Mouse (Mus musculus) stomach, embryonic 14.5 days (tissue): ENCODE data around the gene Adcy1. TPM values are rescaled to one million over a fixed set of nuclear protein-coding genes. Genes with fewer than 3 reads are reported as not detected.

ENCODE experiments used
- ATAC-seq: fragments of 200-750 bp; cut with Nextera tagmentation; 2 replicates; pipeline ENCODE4 v1.8.0; 2017; ENCODE audit warnings: low read depth, moderate TSS enrichment; ENCODE audit not compliant: insufficient number of reproducible peaks, insufficient read depth, low FRiP score
- H3K27ac ChIP-seq: fragments of 300-500 bp; sonication (generic); 2 replicates; pipeline ENCODE4 v1.5.1; 2014; ENCODE audit warnings: mild to moderate bottlenecking, low read length, moderate library complexity, mixed read lengths
- H3K27me3 ChIP-seq: fragments of 300-500 bp; sonication (generic); 2 replicates; pipeline ENCODE4 v1.6.1; 2014; ENCODE audit warnings: low read length, control low read depth, mixed read lengths; ENCODE audit not compliant: control insufficient read depth, insufficient read depth
- H3K36me3 ChIP-seq: fragments of 300-500 bp; sonication (generic); 2 replicates; pipeline ENCODE4 v1.6.1; 2014; ENCODE audit warnings: mild to moderate bottlenecking, control low read depth, low read length, moderate library complexity, mixed read lengths; ENCODE audit not compliant: control insufficient read depth, insufficient read depth
- H3K4me1 ChIP-seq: fragments of 300-500 bp; sonication (generic); 2 replicates; pipeline ENCODE4 v1.6.1; 2014; ENCODE audit warnings: low read length, control low read depth, mixed read lengths; ENCODE audit not compliant: control insufficient read depth, insufficient read depth
- H3K4me2 ChIP-seq: fragments of 300-500 bp; sonication (generic); replicated peaks from 2 replicates; pipeline ENCODE4 v1.6.1; 2014; ENCODE audit warnings: low read depth, low read length, control low read depth
- H3K4me3 ChIP-seq: fragments of 300-500 bp; sonication (generic); 2 replicates; pipeline ENCODE4 v1.5.1; 2014; ENCODE audit warnings: low read depth, low read length, control low read depth
- H3K9ac ChIP-seq: fragments of 300-500 bp; sonication (generic); replicated peaks from 2 replicates; pipeline ENCODE4 v1.6.1; 2014; ENCODE audit warnings: low read depth, mild to moderate bottlenecking, control low read depth, low read length, moderate library complexity, mixed read lengths
- H3K9me3 ChIP-seq: fragments of 300-500 bp; sonication (generic); 2 replicates; pipeline ENCODE4 v1.6.1; 2016; ENCODE audit warnings: low read depth, low read length, control low read depth; ENCODE audit not compliant: control insufficient read depth
- WGBS: fragments of 180-500 bp; shearing (Covaris S2); extraction: QIAGEN DNeasy Blood & Tissue Kit; methylation state at CpG from one replicate; pipeline ENCODE4 v1.1.7; 2014; 5-methylcytosine and 5-hydroxymethylcytosine counted together
- polyA plus RNA-seq: library from polyadenylated mRNA; unstranded; fragments of >200 nt; fragmentation: Nextera tagmentation; extraction: Ambion mirVana; gene quantifications from 2 replicates; pipeline ENCODE4 v1.2.1, GENCODE M21; 2014

Adcy1 gene
- polyA plus RNA-seq, 1 experiment from 2014 or later, result 4.4 TPM

DNA sequence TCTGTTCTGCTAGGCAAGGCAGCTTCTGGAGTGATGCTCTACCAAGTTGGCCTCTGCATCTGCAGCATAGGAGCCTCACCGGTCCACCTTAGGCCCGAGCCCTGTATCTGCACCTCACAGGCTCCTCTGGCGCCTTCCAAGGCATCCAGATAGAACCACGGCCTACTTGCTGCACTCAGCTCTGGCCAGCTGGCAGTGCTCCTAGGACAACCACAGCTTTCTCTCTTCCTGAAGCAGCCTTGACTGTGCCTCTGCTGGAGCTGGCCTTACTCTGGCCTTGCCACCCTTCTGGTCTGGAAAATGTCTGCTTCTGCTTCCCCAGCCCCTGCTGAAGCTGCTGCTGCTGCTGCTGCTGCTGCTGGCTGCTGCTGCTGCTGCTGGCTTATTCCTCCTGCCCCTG lies 45.8 kb downstream of the Adcy1 start:
- H3K4me2 ChIP-seq, result no peak overlapping the region
- ATAC-seq, result no peak
- H3K9me3 ChIP-seq, result no peaks in the 10 kb centered on the region
- no peak overlapping the region for H3K9ac ChIP-seq
- H3K4me1 ChIP-seq, result 0 out of 2 replicates have a peak, but pooled peaks cover 5% of the 10 kb centered on the region
- 91% methylated on average over 4 of the region's 4 CpGs for WGBS
- no peaks in the 10 kb centered on the region for H3K36me3 ChIP-seq
- no peak overlapping the region for H3K27ac ChIP-seq
- no peaks in the 10 kb centered on the region for H3K27me3 ChIP-seq
- no peak overlapping the region for H3K4me3 ChIP-seq

DNA sequence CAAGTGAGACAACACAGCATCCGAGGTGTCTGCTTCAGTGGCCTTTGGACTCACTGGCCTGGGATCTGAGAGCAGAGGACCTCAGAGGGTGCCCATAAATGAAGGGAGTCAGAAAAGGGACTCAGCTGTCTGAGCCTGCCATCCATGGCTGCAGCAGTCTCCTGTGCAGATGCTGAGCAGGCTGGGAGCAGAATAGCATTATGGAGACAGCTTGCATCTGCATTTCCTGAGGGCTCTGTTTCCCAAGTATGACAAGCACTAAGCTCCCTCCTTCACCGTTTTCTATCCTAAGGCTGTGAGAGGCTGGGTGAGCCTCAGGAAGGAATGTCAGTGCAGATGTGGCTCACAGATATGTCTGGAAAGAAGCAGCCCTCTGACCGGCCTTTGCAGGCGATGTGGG lies 49.8 kb downstream of the Adcy1 start:
- no peak overlapping the region for H3K4me2 ChIP-seq
- WGBS, result 68% methylated on average over 4 of the region's 4 CpGs
- H3K9me3 ChIP-seq, result no peaks in the 10 kb centered on the region
- no peaks in the 10 kb centered on the region for H3K36me3 ChIP-seq
- H3K27ac ChIP-seq, result no peak overlapping the region
- H3K4me3 ChIP-seq, result no peak overlapping the region
- no peak for ATAC-seq
- H3K27me3 ChIP-seq, result no peaks in the 10 kb centered on the region
- no peak overlapping the region for H3K9ac ChIP-seq
- H3K4me1 ChIP-seq, result 0 out of 2 replicates have a peak, but pooled peaks cover 5% of the 10 kb centered on the region

GRCm38 (mm10) chr11:7113687-7114086 lies 50.4 kb downstream of the Adcy1 start:
- no peak for ATAC-seq
- 51% methylated on average over 6 of the region's 6 CpGs for WGBS

GRCm38 (mm10) chr11:7114312-7114711 lies 51.0 kb downstream of the Adcy1 start:
- 63% methylated on average over 9 of the region's 9 CpGs for WGBS
- H3K4me1 ChIP-seq, result 0 out of 2 replicates have a peak, but pooled peaks cover 5% of the 10 kb centered on the region
- H3K4me3 ChIP-seq, result no peak overlapping the region
- no peaks in the 10 kb centered on the region for H3K27me3 ChIP-seq
- H3K36me3 ChIP-seq, result no peaks in the 10 kb centered on the region
- no peak for ATAC-seq
- no peaks in the 10 kb centered on the region for H3K9me3 ChIP-seq
- H3K4me2 ChIP-seq, result no peak overlapping the region
- H3K9ac ChIP-seq, result no peak overlapping the region
- no peak overlapping the region; the same call in 1 of the 2 replicates for H3K27ac ChIP-seq

More at GRCm38 (mm10) chr11:7113687-7114086, 50.4 kb downstream of the Adcy1 start:
- Histone ChIP-seq H3K9me3 (no peaks in the 10 kb centered on the region), H3K4me2 (no peak overlapping the region), H3K9ac (no peak overlapping the region), H3K4me1 (0 out of 2 replicates have a peak, but pooled peaks cover 5% of the 10 kb centered on the region), H3K36me3 (no peaks in the 10 kb centered on the region), H3K4me3 (no peak overlapping the region), H3K27me3 (no peaks in the 10 kb centered on the region), H3K27ac (no peak overlapping the region; the same call in 1 of the 2 replicates)

- H3K36me3 ChIP-seq, result no peaks in the 10 kb centered on the region
- no peaks in the 10 kb centered on the region for H3K9me3 ChIP-seq
- no peaks in the 10 kb centered on the region for H3K27me3 ChIP-seq
- H3K9ac ChIP-seq, result no peak overlapping the region
- 71% methylated on average over 2 of the region's 2 CpGs for WGBS
- 0 out of 2 replicates have a peak, but pooled peaks cover 5% of the 10 kb centered on the region for H3K4me1 ChIP-seq
- no peak overlapping the region for H3K4me3 ChIP-seq
- no peak overlapping the region for H3K4me2 ChIP-seq
- H3K27ac ChIP-seq, result no peak overlapping the region
- no peak for ATAC-seq
These were observed 53.4 kb downstream of the Adcy1 start for GRCm38 (mm10) chr11:7116647-7117046.

DNA sequence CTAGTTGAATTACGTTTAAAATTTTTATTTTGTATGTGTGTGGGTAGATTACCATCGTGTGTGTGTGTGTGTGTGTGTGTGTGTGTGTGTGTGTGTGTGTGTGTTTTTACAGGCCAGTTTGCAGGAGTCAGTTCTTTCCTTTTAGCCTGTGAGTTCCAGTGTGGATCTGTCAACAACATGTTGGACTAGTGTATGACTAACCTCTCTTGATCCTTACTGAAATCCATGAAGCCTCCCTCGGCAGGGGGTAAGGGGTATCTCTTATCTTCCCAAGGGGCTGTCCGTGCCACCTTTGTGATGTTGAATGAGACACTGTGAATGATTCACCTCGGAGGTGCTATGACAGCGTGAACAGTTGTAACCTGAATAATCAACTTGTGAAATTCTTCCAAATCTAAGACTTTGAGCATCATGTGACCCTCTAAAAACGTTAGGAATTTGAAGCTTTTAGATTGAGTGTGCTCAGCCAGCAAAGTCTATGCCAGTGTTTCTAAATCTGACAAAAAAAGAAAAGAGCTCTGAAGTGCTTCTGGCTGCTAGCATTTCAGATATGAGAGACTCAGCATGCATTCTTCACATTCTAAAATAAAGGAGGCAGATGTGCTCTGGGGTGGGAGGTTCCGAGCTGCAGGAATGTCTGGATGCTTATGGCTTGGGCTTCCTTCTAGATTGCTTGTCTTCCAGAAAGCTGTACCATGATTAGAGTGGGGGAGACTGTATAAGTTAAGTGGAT lies 66.2 kb downstream of the Adcy1 start:
- ATAC-seq, result peak; percentile 28; the same call in 1 of the 2 replicates
- Histone ChIP-seq H3K27me3 (no peaks in the 10 kb centered on the region), H3K4me3 (no peak overlapping the region), H3K36me3 (no peaks in the 10 kb centered on the region; the same call in 1 of the 2 replicates), H3K9ac (no peak overlapping the region), H3K27ac (no peak overlapping the region), H3K4me2 (no peak overlapping the region), H3K9me3 (no peaks in the 10 kb centered on the region), H3K4me1 (no peaks in the 10 kb centered on the region)
- 49% methylated on average over 8 of the region's 8 CpGs for WGBS

DNA sequence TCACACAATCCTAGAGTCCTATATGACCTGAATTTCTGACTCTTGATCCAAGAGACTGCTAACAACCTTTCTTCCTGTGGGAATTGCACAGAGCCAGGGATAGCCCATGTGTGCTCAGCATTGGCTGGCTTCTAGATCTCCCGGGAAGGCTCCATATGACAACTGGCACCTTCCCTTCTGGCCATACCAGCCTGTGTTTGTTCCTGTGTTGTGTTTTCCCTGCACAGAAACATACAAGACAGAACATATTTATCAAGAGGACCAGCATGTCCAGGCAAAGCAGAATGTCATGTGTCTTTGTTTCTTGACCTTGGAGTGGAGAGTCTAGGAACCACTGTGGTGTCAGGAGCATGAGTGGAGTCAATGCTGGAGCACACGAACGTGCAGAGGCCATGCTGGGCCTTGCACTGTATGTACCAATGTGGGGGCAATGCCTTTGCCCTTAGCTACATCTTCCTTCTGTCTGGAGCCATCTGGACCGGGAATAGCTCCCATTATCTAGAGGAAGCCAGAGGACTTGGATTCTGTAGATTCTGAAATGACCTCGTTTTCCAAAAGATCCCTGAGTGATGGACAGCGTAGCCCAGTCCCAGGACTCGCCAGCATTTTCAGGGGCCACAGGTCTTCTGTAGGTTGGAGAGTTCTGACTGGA lies 69.6 kb downstream of the Adcy1 start:
- no peak overlapping the region for H3K9ac ChIP-seq
- no peak overlapping the region for H3K4me2 ChIP-seq
- ATAC-seq, result no peak
- WGBS, result 93% methylated on average over 7 of the region's 7 CpGs
- no peaks in the 10 kb centered on the region for H3K9me3 ChIP-seq
- H3K36me3 ChIP-seq, result no peaks in the 10 kb centered on the region; the same call in 1 of the 2 replicates
- no peak overlapping the region for H3K4me3 ChIP-seq
- H3K4me1 ChIP-seq, result no peaks in the 10 kb centered on the region
- no peaks in the 10 kb centered on the region for H3K27me3 ChIP-seq
- H3K27ac ChIP-seq, result no peak overlapping the region

- Histone ChIP-seq H3K36me3 (no peaks in the 10 kb centered on the region; the same call in 1 of the 2 replicates), H3K9ac (no peak overlapping the region), H3K4me3 (no peak overlapping the region), H3K9me3 (no peaks in the 10 kb centered on the region), H3K27me3 (no peaks in the 10 kb centered on the region), H3K4me1 (no peaks in the 10 kb centered on the region), H3K4me2 (no peak overlapping the region), H3K27ac (no peak overlapping the region)
- WGBS, result 71% methylated on average over 5 of the region's 5 CpGs
- no peak for ATAC-seq
These were observed 70.4 kb downstream of the Adcy1 start for GRCm38 (mm10) chr11:7133736-7134135.
